Mouse (Mus musculus): Measurements from ENCODE around the gene Fos.

The Fos gene

GRCm38 (mm10) chr12:85486766-85487069, 13.0 kb downstream of the Fos start:
- in situ Hi-C loops (cut with MboI): no loop called here

DNA sequence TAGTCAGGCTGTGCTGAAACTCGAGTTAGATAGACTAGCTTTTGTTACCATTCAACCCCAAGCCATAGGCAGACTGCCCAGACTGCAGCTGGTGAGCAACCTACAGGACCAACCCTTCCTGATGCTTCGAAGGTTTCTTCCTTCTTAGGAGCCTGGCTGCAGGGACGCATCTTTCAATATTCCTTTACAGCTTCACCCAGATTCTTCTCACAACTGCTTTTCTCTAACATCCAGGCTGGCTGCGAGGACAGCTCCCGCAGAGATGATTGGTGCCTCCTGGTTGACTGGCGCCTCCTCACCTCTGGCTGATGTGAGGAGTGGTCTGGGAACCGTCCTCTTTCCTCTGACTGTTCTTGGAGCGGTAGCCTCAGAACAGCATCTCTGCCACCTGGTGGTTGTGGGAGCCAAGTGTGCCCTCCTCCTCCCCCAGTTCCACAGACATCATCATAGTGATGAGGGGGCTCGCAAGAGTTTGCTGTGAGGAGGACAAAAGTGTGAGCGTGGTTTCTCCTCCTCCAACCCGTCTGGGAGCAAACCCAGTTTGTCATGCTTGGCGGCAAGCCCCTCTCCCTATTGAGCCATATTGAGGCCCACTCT, 14.0 kb downstream of the Fos start:
- in situ Hi-C loops (cut with MboI): no loop called here

- in situ Hi-C loops (cut with MboI): no loop called here
Observed at GRCm38 (mm10) chr12:85489232-85489886, 15.7 kb downstream of the Fos start.

DNA sequence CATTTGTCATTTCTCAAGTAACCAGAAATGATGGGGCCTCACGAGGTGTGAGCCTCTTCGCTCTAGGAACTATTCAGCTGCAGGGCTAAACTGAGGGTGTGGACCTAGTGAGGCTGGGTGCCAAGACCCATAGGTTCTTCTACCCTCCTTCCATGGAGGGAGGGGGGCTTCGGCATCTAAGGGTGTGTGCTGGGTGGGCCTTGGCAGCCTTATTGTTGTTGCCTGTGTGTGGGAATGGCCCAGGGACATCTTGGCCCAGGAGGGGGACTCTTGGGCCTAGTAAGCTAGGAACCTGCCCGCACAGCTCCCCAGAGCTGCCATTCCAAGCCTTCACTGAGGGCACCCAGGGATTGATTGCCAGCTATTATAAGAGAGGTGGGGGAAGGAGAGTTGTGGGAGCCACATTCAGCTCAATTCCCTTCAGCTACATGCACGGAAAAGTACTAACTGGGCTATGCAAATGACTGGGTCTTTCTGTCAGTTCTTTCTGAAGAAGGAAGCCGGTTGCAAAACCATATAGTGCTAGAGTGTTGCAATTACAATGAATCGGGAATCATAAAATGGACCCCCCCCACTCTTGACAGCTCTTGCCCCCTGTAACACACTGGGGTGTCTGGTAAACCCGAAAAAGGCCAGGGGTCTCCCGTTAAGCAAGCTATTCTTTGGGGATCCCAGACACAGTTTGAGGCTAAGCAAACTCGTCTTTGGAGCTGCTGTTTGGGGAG, 16.6 kb downstream of the Fos start:
- in situ Hi-C loops (cut with MboI): no loop called here

DNA sequence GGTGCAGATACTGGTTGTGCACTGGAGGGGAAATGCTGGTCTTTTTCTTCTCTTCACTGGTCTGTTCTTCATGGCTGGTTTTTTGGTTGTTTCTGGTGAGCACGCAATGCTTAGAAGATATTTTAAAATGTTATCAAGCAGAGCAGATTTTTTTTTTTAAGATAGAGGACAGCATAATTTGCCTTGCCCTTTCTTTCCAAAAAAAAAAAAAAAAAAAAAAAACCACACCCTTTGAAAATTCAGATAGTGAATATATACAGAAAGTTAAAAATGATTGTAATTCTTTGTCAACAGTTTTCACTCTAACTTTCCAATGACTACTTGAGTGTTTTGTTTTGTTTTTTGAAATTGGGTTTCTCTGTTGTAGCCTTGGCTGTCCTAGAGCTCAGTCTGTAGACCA, 17.3 kb downstream of the Fos start:
- in situ Hi-C loops (cut with MboI): no loop called here

DNA sequence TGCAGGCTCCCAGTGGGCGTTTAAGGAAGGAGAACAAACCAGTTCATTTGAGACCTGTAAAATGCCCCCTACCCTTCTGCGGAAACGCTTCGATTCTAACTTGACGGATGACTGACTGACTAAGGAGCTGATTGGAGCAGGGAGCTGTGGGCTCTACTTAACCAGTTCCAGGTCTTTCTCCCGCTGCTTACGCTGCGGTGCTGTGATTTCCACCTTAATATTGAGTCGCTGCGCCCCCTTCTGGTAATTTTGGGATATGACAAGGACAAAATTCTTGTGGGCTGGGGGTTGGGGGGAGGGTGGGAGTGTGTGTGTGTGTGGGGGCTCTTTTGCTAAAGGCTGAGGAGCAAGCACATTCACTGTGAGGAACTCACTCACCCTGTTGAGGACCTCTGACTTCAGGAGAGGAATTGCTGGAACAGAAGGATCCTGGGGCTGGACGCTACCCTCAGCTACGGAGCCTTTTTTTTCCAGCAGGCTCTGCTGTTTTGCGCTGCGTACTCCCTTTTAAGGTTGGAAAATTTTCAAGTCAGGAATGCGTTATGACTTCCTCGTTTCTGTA, 18.5 kb downstream of the Fos start:
- in situ Hi-C loops (cut with MboI): no loop called here

- in situ Hi-C loops (cut with MboI): no loop called here
Observed at GRCm38 (mm10) chr12:85496336-85496735, 22.6 kb downstream of the Fos start.

DNA sequence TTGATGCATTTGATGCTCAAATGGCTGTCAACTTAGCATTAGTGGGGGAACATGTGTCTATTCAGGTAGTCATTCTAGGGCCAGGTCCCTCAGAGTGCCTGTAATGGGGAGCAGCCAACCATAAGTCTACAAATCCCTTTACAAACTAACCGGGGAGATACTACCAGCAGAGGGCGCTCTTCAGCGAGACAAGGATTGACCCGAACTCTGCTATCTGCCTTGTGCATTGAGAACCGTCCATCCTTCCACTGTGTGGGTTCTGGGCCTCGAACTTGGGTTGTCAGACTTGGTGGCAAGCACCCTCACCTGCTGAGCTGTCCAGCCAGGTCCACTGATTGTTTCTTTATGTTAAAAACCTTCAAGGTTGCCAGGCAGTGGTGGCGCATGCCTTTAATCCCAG, 23.1 kb downstream of the Fos start:
- in situ Hi-C loops (cut with MboI): no loop called here

DNA sequence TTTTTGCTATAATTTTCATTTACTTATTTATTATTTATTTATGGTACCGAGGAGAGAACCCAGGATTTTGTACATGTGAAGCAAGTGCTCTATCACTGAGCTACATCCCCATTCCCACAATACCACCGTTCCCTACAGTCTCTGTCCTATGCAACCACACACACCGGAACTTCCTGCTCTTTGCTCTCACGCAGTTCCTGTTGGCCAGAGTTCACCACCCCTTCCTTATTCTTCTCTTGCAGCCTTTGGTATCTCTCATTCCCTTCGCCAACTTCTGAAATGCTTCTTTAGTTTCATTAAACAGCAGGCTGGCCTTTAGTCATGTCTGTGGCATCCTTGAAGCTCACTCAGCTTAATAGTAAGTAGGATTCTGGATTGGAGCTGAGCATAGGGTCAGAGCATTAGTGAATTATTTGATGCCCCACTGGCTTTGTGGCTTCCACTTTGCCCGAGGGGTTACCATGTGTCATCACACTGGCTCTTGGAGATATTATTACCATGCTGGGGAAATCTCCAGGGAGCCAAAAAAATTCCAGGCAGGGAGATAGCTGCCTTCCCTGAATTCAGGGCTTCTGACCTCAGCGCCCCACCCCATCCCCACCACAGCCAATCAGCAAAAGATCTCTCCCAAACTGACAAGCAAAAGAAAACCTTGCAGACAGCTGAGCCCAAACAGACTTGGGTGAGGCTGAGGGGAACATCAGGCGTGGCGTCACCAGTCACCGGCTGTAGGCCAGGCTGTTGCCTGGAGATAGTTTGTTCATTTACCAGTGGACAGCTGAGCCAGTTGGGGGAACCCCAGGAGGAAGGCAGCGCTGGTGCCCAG, 23.8 kb downstream of the Fos start:
- in situ Hi-C loops (cut with MboI): no loop called here

- in situ Hi-C loops (cut with MboI): no loop called here
Observed at GRCm38 (mm10) chr12:85499001-85499400, 25.3 kb downstream of the Fos start.

GRCm38 (mm10) chr12:85502682-85503081, 29.0 kb downstream of the Fos start:
- in situ Hi-C loops (cut with MboI): no loop called here

GRCm38 (mm10) chr12:85508235-85508634, 34.5 kb downstream of the Fos start:
- in situ Hi-C loops (cut with MboI): no loop called here

- in situ Hi-C loops (cut with MboI): loop anchor here (10.0 kb wide), 1 partner anchor 145 kb away; no protein-coding TSS in a partner anchor
Observed at GRCm38 (mm10) chr12:85510013-85510412, 36.3 kb downstream of the Fos start.

DNA sequence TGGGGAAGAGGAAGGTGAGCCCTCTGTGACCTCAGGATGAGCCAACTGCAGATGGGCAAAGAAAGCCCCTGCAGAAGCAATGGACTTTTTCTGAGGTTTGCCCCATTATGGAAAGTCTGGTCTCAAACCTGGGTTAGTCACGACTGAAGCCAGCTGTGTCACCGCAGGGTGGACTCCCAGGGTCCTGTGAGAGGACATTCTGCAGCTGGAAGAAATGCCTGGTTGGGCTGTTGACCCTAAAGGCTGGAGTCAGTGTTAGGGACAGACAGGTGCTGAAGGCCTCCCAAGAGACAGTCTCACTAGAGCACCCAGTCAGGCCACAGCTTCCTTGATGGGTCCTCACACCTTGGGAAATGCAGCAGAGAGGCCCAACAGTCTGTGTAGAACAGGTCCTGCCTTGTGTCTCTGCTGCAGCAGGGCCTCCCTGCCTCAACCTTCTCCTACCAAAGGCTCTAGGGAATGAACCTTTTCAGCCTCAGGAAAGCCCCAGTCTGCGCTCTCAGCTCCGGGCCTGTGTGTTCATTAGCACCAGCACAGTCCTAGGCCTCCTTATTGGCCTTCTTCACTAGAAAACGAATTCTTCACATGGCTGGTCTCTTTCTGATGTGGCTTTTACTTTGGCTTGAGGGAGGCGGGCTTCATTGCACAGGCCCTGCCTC, 40.2 kb downstream of the Fos start:
- in situ Hi-C loops (cut with MboI): loop anchor here (10.0 kb wide), 1 partner anchor 141 kb away; no protein-coding TSS in a partner anchor

- in situ Hi-C loops (cut with MboI): loop anchor here (10.0 kb wide), 1 partner anchor 140 kb away; no protein-coding TSS in a partner anchor
Observed at GRCm38 (mm10) chr12:85514958-85515357, 41.3 kb downstream of the Fos start.

- in situ Hi-C loops (cut with MboI): loop anchor here (10.0 kb wide), 1 partner anchor 139 kb away; no protein-coding TSS in a partner anchor
Observed at GRCm38 (mm10) chr12:85515865-85516264, 42.2 kb downstream of the Fos start.

DNA sequence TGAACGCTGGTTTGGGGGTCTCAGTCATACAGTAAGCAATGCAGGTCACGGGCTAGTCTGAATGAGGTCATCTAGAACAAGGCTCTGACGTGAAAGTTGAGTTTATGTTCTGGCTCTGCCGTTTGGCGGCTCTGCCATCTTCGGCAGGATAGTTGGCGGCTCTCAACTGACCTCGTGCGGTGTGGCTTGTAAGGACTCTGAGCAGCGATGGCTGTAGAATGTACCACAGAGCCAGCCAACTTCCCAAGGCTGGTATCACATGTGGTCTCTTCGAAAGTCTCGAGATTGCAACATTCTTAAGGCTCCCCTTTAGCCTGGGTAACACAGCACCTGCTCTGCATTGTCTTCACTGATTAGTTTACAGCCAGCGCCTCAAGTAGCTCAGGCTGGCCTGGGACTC, 43.6 kb downstream of the Fos start:
- in situ Hi-C loops (cut with MboI): loop anchor here (10.0 kb wide), 1 partner anchor 137 kb away; no protein-coding TSS in a partner anchor

- in situ Hi-C loops (cut with MboI): loop anchor here (10.0 kb wide), 1 partner anchor 137 kb away; no protein-coding TSS in a partner anchor
Observed at GRCm38 (mm10) chr12:85518009-85518408, 44.3 kb downstream of the Fos start.

DNA sequence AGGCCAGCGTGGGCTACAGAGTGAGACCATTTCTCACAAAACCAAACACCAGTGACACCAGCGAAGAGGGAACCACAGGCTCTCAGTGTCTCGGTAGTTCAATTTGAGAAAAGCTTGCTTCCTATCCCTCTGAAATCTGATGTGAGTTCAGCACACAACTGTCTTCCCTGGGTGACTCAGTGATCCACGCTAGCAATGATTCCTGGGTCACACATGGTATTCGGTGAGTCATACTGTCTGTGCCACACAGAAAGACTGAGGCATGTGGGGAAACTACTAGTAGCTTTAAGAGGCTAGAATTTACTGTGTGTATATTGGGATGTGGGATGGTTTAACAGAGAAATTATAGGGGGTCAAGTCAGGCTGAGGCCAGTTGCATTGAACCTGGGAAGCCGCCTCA, 45.9 kb downstream of the Fos start:
- in situ Hi-C loops (cut with MboI): loop anchor here (10.0 kb wide), 1 partner anchor 135 kb away; no protein-coding TSS in a partner anchor

- in situ Hi-C loops (cut with MboI): no loop called here
Observed at GRCm38 (mm10) chr12:85521101-85521500, 47.4 kb downstream of the Fos start.

DNA sequence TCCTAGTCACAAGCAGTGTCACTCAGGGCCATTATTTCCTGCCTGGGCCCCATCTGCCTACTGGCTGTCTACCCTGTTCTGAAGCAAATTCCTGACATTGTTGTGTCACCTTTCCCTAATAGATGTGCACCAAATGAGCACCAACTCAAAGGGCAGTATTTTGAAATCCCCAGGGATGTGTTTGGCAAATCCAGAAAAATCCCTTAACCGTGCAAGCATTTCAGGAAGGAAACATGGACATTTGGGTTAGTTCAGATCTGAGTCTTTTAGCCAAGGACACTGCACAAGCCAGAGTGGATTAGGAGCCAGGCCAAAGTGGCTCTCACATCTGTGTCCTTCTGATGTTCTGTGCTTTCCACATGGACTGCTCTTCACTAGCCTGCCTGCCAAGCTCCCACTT, 48.0 kb downstream of the Fos start:
- in situ Hi-C loops (cut with MboI): no loop called here
